Mouse (Mus musculus): ENCODE results near the gene Nt5c3b. TPM values are rescaled to one million over a fixed set of nuclear protein-coding genes. Genes with fewer than 3 reads are reported as not detected.

The Nt5c3b gene
- total and polyA plus RNA-seq, 2 experiments from 2014 or later: 58.5 to 111 TPM

DNA sequence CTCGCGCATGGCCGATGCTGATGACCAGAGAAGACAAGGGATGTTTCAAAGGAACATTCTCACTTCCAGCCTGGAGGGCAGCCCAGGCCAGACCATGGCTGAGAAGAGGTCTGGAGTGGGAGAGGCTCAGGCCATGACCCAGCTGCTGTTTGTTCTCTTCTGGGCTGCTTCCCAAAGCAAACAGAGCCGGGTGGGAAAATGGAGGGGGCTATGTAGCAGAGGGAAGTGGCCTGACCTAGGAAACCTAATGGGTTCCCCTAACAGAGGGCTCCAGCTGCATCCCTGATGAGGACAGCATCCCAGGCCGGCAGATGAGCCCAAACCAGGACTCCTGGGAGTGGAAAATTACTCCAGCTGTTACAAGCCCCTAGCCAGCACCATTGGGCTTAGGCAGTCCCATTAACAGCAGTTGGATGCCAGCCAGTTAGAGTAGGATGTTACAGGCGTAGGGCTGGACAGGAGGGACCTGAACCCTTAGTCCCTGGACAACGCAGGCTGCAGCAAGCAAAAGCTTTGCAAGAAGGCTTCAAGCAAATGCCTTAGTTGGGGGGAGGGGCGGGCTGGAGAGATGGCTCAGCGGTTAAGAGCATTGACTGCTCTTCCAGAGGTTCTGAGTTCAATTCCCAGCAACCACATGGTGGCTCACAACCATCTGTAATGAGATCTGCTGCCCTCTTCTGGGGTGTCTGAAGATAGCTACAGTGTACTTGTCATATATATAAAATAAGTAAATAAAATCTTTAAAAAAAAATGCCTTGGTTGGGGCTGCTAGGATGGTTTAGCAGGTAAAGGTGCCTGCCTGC, 50.3 kb downstream of the Nt5c3b start:
- no peak overlapping the region for H3K27ac ChIP-seq (ENCODE audit: low read depth, low read length)
- peak; percentile 43 for DNase-seq (ENCODE audit: low spot score)
- WGBS: 68% methylated on average over 9 of the region's 9 CpGs
- no peaks in the 10 kb centered on the region for H3K9me3 ChIP-seq (ENCODE audit: low read length)
- TF ChIP-seq CTCF (IDR thresholded peaks at IDR 0.05): peak; percentile 35
- no peak overlapping the region for H3K4me3 ChIP-seq (ENCODE audit: low read depth, low read length)
- no peak overlapping the region for H3K9ac ChIP-seq (replicated peaks; ENCODE audit: low read length, poor library complexity, severe bottlenecking)
- H3K4me1 ChIP-seq (ENCODE audit: insufficient read depth, low read length): peaks cover 15% of the 10 kb centered on the region
- H3K36me3 ChIP-seq (ENCODE audit: insufficient read depth, low read length): no peaks in the 10 kb centered on the region
- no peak overlapping the region for H3K4me2 ChIP-seq (ENCODE audit: low read depth, low read length, poor library complexity, severe bottlenecking)
- H3K27me3 ChIP-seq (ENCODE audit: insufficient read depth, low read length): no peaks in the 10 kb centered on the region
- 0 out of 2 replicates have a peak, but pooled peaks have one; percentile 12 for ATAC-seq (ENCODE audit: low FRiP score)

- H3K4me1 ChIP-seq (ENCODE audit: insufficient read depth, low read length): peaks cover 2% of the 10 kb centered on the region; the same call in 1 of the 2 replicates
- H3K4me3 ChIP-seq (ENCODE audit: low read depth, low read length): no peak overlapping the region
- no peak for ATAC-seq (ENCODE audit: low FRiP score)
- no peak overlapping the region for H3K9ac ChIP-seq (replicated peaks; ENCODE audit: low read length, poor library complexity, severe bottlenecking)
- H3K4me2 ChIP-seq (ENCODE audit: low read depth, low read length, poor library complexity, severe bottlenecking): no peak overlapping the region
- 42% methylated on average over 8 of the region's 8 CpGs for WGBS
- H3K27me3 ChIP-seq (ENCODE audit: insufficient read depth, low read length): no peaks in the 10 kb centered on the region
- H3K9me3 ChIP-seq (ENCODE audit: low read length): no peaks in the 10 kb centered on the region
- H3K27ac ChIP-seq (ENCODE audit: low read depth, low read length): no peak overlapping the region
- no peak for DNase-seq (ENCODE audit: low spot score)
- no peak for TF ChIP-seq CTCF (IDR thresholded peaks at IDR 0.05)
- H3K36me3 ChIP-seq (ENCODE audit: insufficient read depth, low read length): peaks cover 10% of the 10 kb centered on the region
Observed at GRCm38 (mm10) chr11:100389931-100390445, 51.6 kb downstream of the Nt5c3b start.

DNA sequence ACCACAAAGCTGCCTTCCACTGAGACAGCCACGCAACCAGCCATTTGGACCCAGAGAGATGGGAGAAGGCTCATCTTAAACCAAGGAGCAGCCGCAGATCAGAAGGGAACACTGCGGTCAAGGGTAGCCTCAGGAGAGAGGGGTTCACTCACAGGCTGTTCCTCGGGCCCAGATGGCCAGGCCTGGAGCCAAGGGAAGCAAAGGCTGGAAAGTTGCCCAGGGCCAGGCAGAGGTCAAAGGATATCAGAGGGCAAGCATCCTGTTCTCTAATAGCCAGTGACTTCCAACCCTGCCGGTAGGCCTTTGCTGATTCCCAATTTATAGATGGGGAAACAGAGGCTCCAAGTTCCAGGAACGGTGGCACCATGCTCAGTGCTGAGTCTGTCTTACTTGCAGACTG, 53.0 kb downstream of the Nt5c3b start:
- Histone ChIP-seq H3K4me2 (ENCODE audit: low read depth, low read length, poor library complexity, severe bottlenecking) (no peak overlapping the region), H3K27me3 (ENCODE audit: insufficient read depth, low read length) (no peaks in the 10 kb centered on the region), H3K4me3 (ENCODE audit: low read depth, low read length) (no peak overlapping the region), H3K27ac (ENCODE audit: low read depth, low read length) (no peak overlapping the region), H3K4me1 (ENCODE audit: insufficient read depth, low read length) (no peaks in the 10 kb centered on the region), H3K36me3 (ENCODE audit: insufficient read depth, low read length) (peaks cover 20% of the 10 kb centered on the region), H3K9me3 (ENCODE audit: low read length) (no peaks in the 10 kb centered on the region), H3K9ac (replicated peaks; ENCODE audit: low read length, poor library complexity, severe bottlenecking) (no peak overlapping the region)
- no peak for TF ChIP-seq CTCF (IDR thresholded peaks at IDR 0.05)
- ATAC-seq (ENCODE audit: low FRiP score) (no peak), DNase-seq (ENCODE audit: low spot score) (no peak)
- WGBS: 85% methylated on average over 6 of the region's 6 CpGs

DNA sequence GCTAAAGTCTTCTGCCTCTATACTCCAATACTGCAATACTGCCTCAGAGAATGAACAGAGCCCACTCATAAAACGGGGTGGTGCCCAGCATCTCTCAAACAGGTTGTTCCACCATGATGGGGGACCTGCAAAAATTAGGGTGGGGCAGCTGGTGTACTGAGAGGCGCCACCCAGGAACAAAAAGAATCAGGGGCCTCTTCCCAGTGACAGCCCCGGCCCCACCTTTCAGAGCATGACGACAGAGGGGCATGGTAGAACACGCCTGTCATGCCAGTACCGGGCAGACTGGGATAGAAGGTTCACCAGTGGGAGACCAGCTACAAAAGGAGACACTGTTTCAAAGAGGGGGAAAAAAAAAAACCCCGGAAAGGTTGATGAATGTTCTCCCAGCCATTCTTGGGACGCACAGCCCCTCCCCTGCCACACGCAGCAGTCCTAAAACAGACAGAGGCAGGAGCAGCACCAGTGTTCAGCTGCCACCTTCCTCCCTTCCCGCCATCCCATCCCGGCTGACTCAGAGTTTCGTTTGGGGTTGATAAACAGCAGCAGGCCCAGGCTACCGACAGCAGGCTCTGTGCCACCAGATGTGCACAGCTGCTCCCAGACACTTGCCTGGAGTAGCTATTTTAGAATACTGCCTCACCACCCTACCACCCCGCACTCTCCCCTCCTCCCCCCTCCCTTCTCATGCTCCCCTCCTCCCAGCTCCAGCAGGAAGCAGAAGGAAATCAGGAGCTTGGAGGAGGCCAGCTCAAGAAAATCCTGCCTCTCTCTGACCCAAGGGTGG, 53.8 kb downstream of the Nt5c3b start:
- H3K4me3 ChIP-seq (ENCODE audit: low read depth, low read length): no peak overlapping the region
- no peaks in the 10 kb centered on the region for H3K4me1 ChIP-seq (ENCODE audit: insufficient read depth, low read length)
- ATAC-seq (ENCODE audit: low FRiP score) (no peak), DNase-seq (ENCODE audit: low spot score) (no peak)
- no peak for TF ChIP-seq CTCF (IDR thresholded peaks at IDR 0.05)
- peaks cover 28% of the 10 kb centered on the region for H3K36me3 ChIP-seq (ENCODE audit: insufficient read depth, low read length)
- WGBS: 62% methylated on average over 14 of the region's 14 CpGs
- no peaks in the 10 kb centered on the region for H3K27me3 ChIP-seq (ENCODE audit: insufficient read depth, low read length)
- H3K27ac ChIP-seq (ENCODE audit: low read depth, low read length): no peak overlapping the region
- H3K4me2 ChIP-seq (ENCODE audit: low read depth, low read length, poor library complexity, severe bottlenecking): no peak overlapping the region
- no peak overlapping the region for H3K9ac ChIP-seq (replicated peaks; ENCODE audit: low read length, poor library complexity, severe bottlenecking)
- no peaks in the 10 kb centered on the region for H3K9me3 ChIP-seq (ENCODE audit: low read length)

DNA sequence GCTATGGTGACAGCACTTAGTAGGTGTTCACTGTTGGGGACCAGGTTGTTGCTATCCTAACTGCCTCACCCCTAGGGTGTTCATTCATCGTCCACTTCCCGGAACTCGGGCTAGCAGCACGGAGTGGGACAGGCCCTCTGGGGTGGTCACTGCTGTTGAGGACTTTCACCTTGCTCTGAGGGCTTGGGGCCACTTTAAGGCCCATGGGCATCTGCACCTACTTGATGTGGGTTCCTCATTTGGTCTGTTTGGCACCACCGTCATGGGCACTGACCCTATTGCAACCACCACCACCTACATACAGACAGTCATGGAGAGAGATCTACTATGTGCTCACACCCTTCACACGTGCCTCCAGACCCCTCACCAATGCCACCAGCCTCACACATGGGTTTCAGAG, 54.5 kb downstream of the Nt5c3b start:
- Histone ChIP-seq H3K9ac (replicated peaks; ENCODE audit: low read length, poor library complexity, severe bottlenecking) (no peak overlapping the region), H3K4me2 (ENCODE audit: low read depth, low read length, poor library complexity, severe bottlenecking) (no peak overlapping the region), H3K27me3 (ENCODE audit: insufficient read depth, low read length) (no peaks in the 10 kb centered on the region), H3K9me3 (ENCODE audit: low read length) (no peaks in the 10 kb centered on the region), H3K27ac (ENCODE audit: low read depth, low read length) (no peak overlapping the region), H3K4me3 (ENCODE audit: low read depth, low read length) (no peak overlapping the region), H3K4me1 (ENCODE audit: insufficient read depth, low read length) (no peaks in the 10 kb centered on the region), H3K36me3 (ENCODE audit: insufficient read depth, low read length) (peaks cover 35% of the 10 kb centered on the region)
- no peak for TF ChIP-seq CTCF (IDR thresholded peaks at IDR 0.05)
- DNase-seq (ENCODE audit: low spot score): no peak
- WGBS: 86% methylated on average over 6 of the region's 6 CpGs
- no peak for ATAC-seq (ENCODE audit: low FRiP score)

DNA sequence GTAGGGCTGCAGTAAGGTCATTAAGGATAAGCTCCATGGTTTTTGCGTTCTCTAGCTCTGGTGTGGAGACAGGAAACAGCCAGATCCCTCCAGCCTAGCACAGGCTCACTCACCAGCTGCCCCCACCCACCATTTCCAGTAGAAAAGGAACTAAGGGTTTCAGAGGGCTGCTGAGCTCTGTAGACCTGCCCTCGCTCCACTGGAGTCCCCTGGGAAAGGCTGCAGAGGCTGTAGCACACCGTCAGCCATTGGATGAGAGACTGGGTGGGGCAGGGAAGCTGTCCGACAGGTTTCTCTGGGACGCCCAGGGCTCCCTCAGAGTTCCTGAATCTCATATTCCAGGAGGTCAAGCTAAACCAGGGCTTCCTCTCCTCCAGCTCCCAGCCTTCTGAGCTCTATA, 55.0 kb downstream of the Nt5c3b start:
- ATAC-seq (ENCODE audit: low FRiP score): no peak

More for the DNA sequence above, 55.0 kb downstream of the Nt5c3b start:
- Histone ChIP-seq H3K9me3 (ENCODE audit: low read length) (no peaks in the 10 kb centered on the region), H3K9ac (replicated peaks; ENCODE audit: low read length, poor library complexity, severe bottlenecking) (no peak overlapping the region), H3K4me2 (ENCODE audit: low read depth, low read length, poor library complexity, severe bottlenecking) (no peak overlapping the region), H3K4me1 (ENCODE audit: insufficient read depth, low read length) (no peaks in the 10 kb centered on the region), H3K36me3 (ENCODE audit: insufficient read depth, low read length) (peaks cover 40% of the 10 kb centered on the region), H3K27me3 (ENCODE audit: insufficient read depth, low read length) (no peaks in the 10 kb centered on the region), H3K4me3 (ENCODE audit: low read depth, low read length) (no peak overlapping the region), H3K27ac (ENCODE audit: low read depth, low read length) (no peak overlapping the region)
- 49% methylated on average over 5 of the region's 5 CpGs for WGBS
- no peak for TF ChIP-seq CTCF (IDR thresholded peaks at IDR 0.05)
- no peak for DNase-seq (ENCODE audit: low spot score)

Measured in midbrain, postnatal 0 days (tissue).